Mouse (Mus musculus): ENCODE data around the gene Mcl1.

DNA sequence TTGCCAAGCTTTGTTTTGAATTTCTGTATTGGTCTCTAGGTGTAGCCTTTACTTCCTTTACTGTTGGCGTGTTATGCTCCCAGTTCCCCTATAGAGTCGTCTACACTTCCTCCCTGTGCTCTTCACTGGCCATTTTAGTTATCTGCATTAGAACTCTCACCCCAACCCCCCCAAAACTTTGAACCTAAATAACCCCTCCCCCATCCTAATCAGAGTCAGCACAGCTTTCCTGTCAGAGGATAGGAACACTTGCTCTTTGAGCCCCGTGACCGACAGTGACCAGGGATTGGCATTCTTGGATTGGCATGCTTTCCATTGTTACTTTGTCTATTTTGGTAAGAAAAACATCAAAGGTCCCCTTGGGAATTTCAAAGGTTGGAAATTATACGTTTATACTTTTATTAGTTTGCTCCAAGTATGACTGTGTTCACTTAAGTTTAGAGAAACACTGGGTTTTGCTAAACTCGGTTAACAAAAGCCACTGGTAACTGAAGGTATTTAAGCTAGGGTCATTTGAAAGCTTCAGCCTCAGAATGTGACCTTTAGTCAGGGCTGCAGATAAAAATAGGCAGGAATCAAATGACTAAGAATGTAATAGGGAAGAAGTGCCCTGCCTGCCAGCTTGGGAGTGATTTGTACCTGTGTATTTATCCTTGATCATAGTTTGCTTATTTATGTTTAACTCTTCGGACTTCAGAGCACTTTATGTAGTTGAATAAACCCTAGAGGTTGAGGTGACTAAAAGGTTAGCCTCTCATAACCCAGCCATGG lies 3.5 kb downstream of the Mcl1 start:
- no peak for TF ChIP-seq CTCF (conservative IDR thresholded peaks at IDR 0.05; ENCODE audit: insufficient read depth, insufficient read length, low read depth, low read length)
- no peak for TF ChIP-seq POLR2A (IDR thresholded peaks at IDR 0.05; ENCODE audit: low read depth, low read length)
